Mouse (Mus musculus): ENCODE measurements around the gene Lsp1. TPM values are rescaled to one million over a fixed set of nuclear protein-coding genes. Genes with fewer than 3 reads are reported as not detected.

The Lsp1 gene
- total and polyA plus RNA-seq, 2 experiments: 1.4 to 6.0 TPM

- Histone ChIP-seq H3K9ac (ENCODE audit: low read depth, low read length) (no peak overlapping the region), H3K4me3 (ENCODE audit: insufficient read depth, low read depth, low read length) (no peak overlapping the region), H3K27ac (replicated peaks; ENCODE audit: insufficient read depth, low read depth, low read length) (no peak overlapping the region), H3K4me1 (ENCODE audit: control insufficient read depth, insufficient read depth, low read length) (no peaks in the 10 kb centered on the region), H3K27me3 (ENCODE audit: control insufficient read depth, insufficient read depth, low read length) (no peaks in the 10 kb centered on the region), H3K36me3 (ENCODE audit: control insufficient read depth, insufficient read depth, low read length) (no peaks in the 10 kb centered on the region), H3K79me2 (ENCODE audit: control insufficient read depth, insufficient read depth, low read length) (no peaks in the 10 kb centered on the region)
- 60% methylated on average over 2 of the region's 2 CpGs for WGBS
- peak; percentile 19 for DNase-seq (ENCODE audit: extremely low read depth, low read depth, low spot score)
- TF ChIP-seq CTCF (IDR thresholded peaks at IDR 0.05; ENCODE audit: low read depth, low read length): no peak
- no peak for TF ChIP-seq POLR2A (IDR thresholded peaks at IDR 0.05; ENCODE audit: extremely low read depth, insufficient read depth, low read length)
These were observed 2.6 kb upstream of the Lsp1 start for GRCm38 (mm10) chr7:142458026-142458425.

GRCm38 (mm10) chr7:142458676-142459298, 1.8 kb upstream of the Lsp1 start:
- Histone ChIP-seq H3K27me3 (ENCODE audit: control insufficient read depth, insufficient read depth, low read length) (no peaks in the 10 kb centered on the region), H3K4me3 (ENCODE audit: insufficient read depth, low read depth, low read length) (no peak overlapping the region), H3K36me3 (ENCODE audit: control insufficient read depth, insufficient read depth, low read length) (no peaks in the 10 kb centered on the region), H3K79me2 (ENCODE audit: control insufficient read depth, insufficient read depth, low read length) (no peaks in the 10 kb centered on the region), H3K9ac (ENCODE audit: low read depth, low read length) (no peak overlapping the region), H3K27ac (replicated peaks; ENCODE audit: insufficient read depth, low read depth, low read length) (no peak overlapping the region), H3K4me1 (ENCODE audit: control insufficient read depth, insufficient read depth, low read length) (no peaks in the 10 kb centered on the region)
- TF ChIP-seq CTCF (IDR thresholded peaks at IDR 0.05; ENCODE audit: low read depth, low read length): no peak
- TF ChIP-seq POLR2A (IDR thresholded peaks at IDR 0.05; ENCODE audit: extremely low read depth, insufficient read depth, low read length): no peak
- 82% methylated on average over 5 of the region's 5 CpGs for WGBS
- no peak for DNase-seq (ENCODE audit: extremely low read depth, low read depth, low spot score)

GRCm38 (mm10) chr7:142459299-142459691, 1.3 kb upstream of the Lsp1 start:
- Histone ChIP-seq H3K27me3 (ENCODE audit: control insufficient read depth, insufficient read depth, low read length) (no peaks in the 10 kb centered on the region), H3K9ac (ENCODE audit: low read depth, low read length) (no peak overlapping the region), H3K4me3 (ENCODE audit: insufficient read depth, low read depth, low read length) (no peak overlapping the region), H3K79me2 (ENCODE audit: control insufficient read depth, insufficient read depth, low read length) (no peaks in the 10 kb centered on the region), H3K36me3 (ENCODE audit: control insufficient read depth, insufficient read depth, low read length) (no peaks in the 10 kb centered on the region), H3K4me1 (ENCODE audit: control insufficient read depth, insufficient read depth, low read length) (no peaks in the 10 kb centered on the region), H3K27ac (replicated peaks; ENCODE audit: insufficient read depth, low read depth, low read length) (no peak overlapping the region)
- TF ChIP-seq POLR2A (IDR thresholded peaks at IDR 0.05; ENCODE audit: extremely low read depth, insufficient read depth, low read length) (no peak), CTCF (IDR thresholded peaks at IDR 0.05; ENCODE audit: low read depth, low read length) (no peak)
- WGBS: 82% methylated on average over 2 of the region's 2 CpGs
- no peak for DNase-seq (ENCODE audit: extremely low read depth, low read depth, low spot score)

- Histone ChIP-seq H3K36me3 (ENCODE audit: control insufficient read depth, insufficient read depth, low read length) (no peaks in the 10 kb centered on the region), H3K4me1 (ENCODE audit: control insufficient read depth, insufficient read depth, low read length) (no peaks in the 10 kb centered on the region), H3K9ac (ENCODE audit: low read depth, low read length) (no peak overlapping the region), H3K27me3 (ENCODE audit: control insufficient read depth, insufficient read depth, low read length) (no peaks in the 10 kb centered on the region), H3K27ac (replicated peaks; ENCODE audit: insufficient read depth, low read depth, low read length) (no peak overlapping the region), H3K4me3 (ENCODE audit: insufficient read depth, low read depth, low read length) (no peak overlapping the region), H3K79me2 (ENCODE audit: control insufficient read depth, insufficient read depth, low read length) (no peaks in the 10 kb centered on the region)
- WGBS: 84% methylated on average over 2 of the region's 2 CpGs
- DNase-seq (ENCODE audit: extremely low read depth, low read depth, low spot score): no peak
- TF ChIP-seq POLR2A (IDR thresholded peaks at IDR 0.05; ENCODE audit: extremely low read depth, insufficient read depth, low read length): no peak
- TF ChIP-seq CTCF (IDR thresholded peaks at IDR 0.05; ENCODE audit: low read depth, low read length): no peak
These were observed 837 bp downstream of the Lsp1 start for GRCm38 (mm10) chr7:142461446-142461845.

- H3K27ac ChIP-seq (replicated peaks; ENCODE audit: insufficient read depth, low read depth, low read length): no peak overlapping the region
- WGBS: 91% methylated on average over 6 of the region's 6 CpGs
- no peak overlapping the region for H3K9ac ChIP-seq (ENCODE audit: low read depth, low read length)
- no peaks in the 10 kb centered on the region for H3K79me2 ChIP-seq (ENCODE audit: control insufficient read depth, insufficient read depth, low read length)
- no peaks in the 10 kb centered on the region for H3K4me1 ChIP-seq (ENCODE audit: control insufficient read depth, insufficient read depth, low read length)
- no peaks in the 10 kb centered on the region for H3K36me3 ChIP-seq (ENCODE audit: control insufficient read depth, insufficient read depth, low read length)
- no peak for DNase-seq (ENCODE audit: extremely low read depth, low read depth, low spot score)
- no peaks in the 10 kb centered on the region for H3K27me3 ChIP-seq (ENCODE audit: control insufficient read depth, insufficient read depth, low read length)
- no peak for TF ChIP-seq CTCF (IDR thresholded peaks at IDR 0.05; ENCODE audit: low read depth, low read length)
- no peak for TF ChIP-seq POLR2A (IDR thresholded peaks at IDR 0.05; ENCODE audit: extremely low read depth, insufficient read depth, low read length)
- peak overlapping the region; percentile 30; the same call in 1 of the 2 replicates for H3K4me3 ChIP-seq (ENCODE audit: insufficient read depth, low read depth, low read length)
These were observed 1.6 kb downstream of the Lsp1 start for GRCm38 (mm10) chr7:142462190-142462589.

GRCm38 (mm10) chr7:142462594-142463078, 2.0 kb downstream of the Lsp1 start:
- TF ChIP-seq POLR2A (IDR thresholded peaks at IDR 0.05; ENCODE audit: extremely low read depth, insufficient read depth, low read length) (no peak), CTCF (IDR thresholded peaks at IDR 0.05; ENCODE audit: low read depth, low read length) (no peak)
- Histone ChIP-seq H3K27ac (replicated peaks; ENCODE audit: insufficient read depth, low read depth, low read length) (no peak overlapping the region), H3K36me3 (ENCODE audit: control insufficient read depth, insufficient read depth, low read length) (no peaks in the 10 kb centered on the region), H3K79me2 (ENCODE audit: control insufficient read depth, insufficient read depth, low read length) (no peaks in the 10 kb centered on the region), H3K4me1 (ENCODE audit: control insufficient read depth, insufficient read depth, low read length) (no peaks in the 10 kb centered on the region), H3K9ac (ENCODE audit: low read depth, low read length) (no peak overlapping the region), H3K27me3 (ENCODE audit: control insufficient read depth, insufficient read depth, low read length) (no peaks in the 10 kb centered on the region), H3K4me3 (ENCODE audit: insufficient read depth, low read depth, low read length) (no peak overlapping the region)
- WGBS: 75% methylated on average over 4 of the region's 4 CpGs
- DNase-seq (ENCODE audit: extremely low read depth, low read depth, low spot score): no peak
